Mouse (Mus musculus) CH12.LX (cell line): Measurements from ENCODE around the gene Zeb2. TPM values are rescaled to one million over a fixed set of nuclear protein-coding genes. Genes with fewer than 3 reads are reported as not detected.

Source experiments
- DNase-seq: peaks from one replicate; pipeline ENCODE4 v3.0.0-alpha.2; 2013; ENCODE audit errors: extremely low read depth
- H3K27ac ChIP-seq: 2 replicates; pipeline ENCODE4 v1.5.1; 2012; ENCODE audit warnings: low read depth, mild to moderate bottlenecking, control low read depth, moderate library complexity; ENCODE audit not compliant: insufficient read depth
- H3K27me3 ChIP-seq: replicated peaks from 2 replicates; pipeline ENCODE3; 2012; ENCODE audit warnings: inconsistent platforms
- H3K36me3 ChIP-seq, 2 experiments: replicated peaks in 1 of 2; 2 replicates each; pipeline versions ENCODE3 to v1.6.1; 2012; ENCODE audit warnings: inconsistent platforms in 1 of 2, low read length in 1 of 2, mild to moderate bottlenecking in 1 of 2, mixed read lengths in 1 of 2, moderate library complexity in 1 of 2; ENCODE audit not compliant: control insufficient read depth in 1 of 2, insufficient read depth in 1 of 2
- H3K4me1 ChIP-seq, 2 experiments: 2 replicates each; pipeline ENCODE4 v1.6.1; 2012; ENCODE audit warnings: inconsistent platforms in 1 of 2, moderate library complexity in 1 of 2; ENCODE audit not compliant: insufficient read depth in 2 of 2, control insufficient read depth in 1 of 2
- H3K4me2 ChIP-seq: 2 replicates; pipeline ENCODE4 v1.6.1; 2012; ENCODE audit warnings: low read depth, mild to moderate bottlenecking, control low read depth; ENCODE audit not compliant: poor library complexity, insufficient read depth, severe bottlenecking
- H3K4me3 ChIP-seq, 3 experiments: fragments of 150-350 bp in 1 of 3; sonication (generic) in 1 of 3; replicated peaks in 1 of 3; 2 replicates each; pipeline versions ENCODE3 to v1.5.1; 2011 to 2012; ENCODE audit warnings: low read depth in 2 of 3, low read length in 2 of 3, mild to moderate bottlenecking in 2 of 3, moderate library complexity in 2 of 3, control low read depth in 1 of 3, improper control_type of control experiment in 1 of 3, inconsistent platforms in 1 of 3, mixed read lengths in 1 of 3; ENCODE audit not compliant: poor library complexity in 1 of 3
- H3K79me2 ChIP-seq: replicated peaks from 2 replicates; pipeline ENCODE4 v1.6.1; 2012; ENCODE audit warnings: mild to moderate bottlenecking, moderate library complexity; ENCODE audit not compliant: control insufficient read depth, poor library complexity, insufficient read depth, severe bottlenecking; ENCODE audit errors: extremely low read depth
- H3K9ac ChIP-seq: 2 replicates; pipeline ENCODE4 v1.6.1; 2012; ENCODE audit warnings: low read depth, mild to moderate bottlenecking, control low read depth, moderate library complexity; ENCODE audit not compliant: insufficient read depth
- H3K9me3 ChIP-seq: replicated peaks from 2 replicates; pipeline ENCODE3; 2012; ENCODE audit warnings: low read length, inconsistent platforms, mixed read lengths
- BHLHE40 ChIP-seq: IDR thresholded peaks from 2 replicates; pipeline ENCODE4 v1.6.1; 2011; ENCODE audit warnings: mild to moderate bottlenecking, low read depth, low read length, improper control_type of control experiment
- CHD2 ChIP-seq: IDR thresholded peaks from 2 replicates; pipeline ENCODE4 v1.6.1; 2011; ENCODE audit warnings: low read length, improper control_type of control experiment
- ELF1 ChIP-seq: IDR thresholded peaks from 2 replicates; pipeline ENCODE4 v1.6.1; 2014; ENCODE audit warnings: low read depth, mild to moderate bottlenecking, inconsistent platforms, low read length, improper control_type of control experiment
- EP300 ChIP-seq: IDR thresholded peaks from 2 replicates; pipeline ENCODE4 v1.6.1; 2011; ENCODE audit warnings: low read length, improper control_type of control experiment
- ETS1 ChIP-seq: conservative IDR thresholded peaks from 2 replicates; pipeline ENCODE4 v1.6.1; 2012; ENCODE audit warnings: low read depth, mild to moderate bottlenecking, inconsistent platforms, low read length, improper control_type of control experiment, moderate library complexity
- GABPA ChIP-seq: IDR thresholded peaks from 2 replicates; pipeline ENCODE4 v1.6.1; 2012; ENCODE audit warnings: low read depth, low read length, improper control_type of control experiment, inconsistent platforms; ENCODE audit not compliant: insufficient replicate concordance
- HCFC1 ChIP-seq: IDR thresholded peaks from 2 replicates; pipeline ENCODE4 v1.6.1; 2012; ENCODE audit warnings: low read depth, mild to moderate bottlenecking, inconsistent platforms, low read length, improper control_type of control experiment
- IRF4 ChIP-seq: IDR thresholded peaks from 2 replicates; pipeline ENCODE4 v1.6.1; 2014; ENCODE audit warnings: low read depth, mild to moderate bottlenecking, inconsistent platforms, low read length, improper control_type of control experiment
- JUND ChIP-seq: conservative IDR thresholded peaks from 2 replicates; pipeline ENCODE4 v1.6.1; 2011; ENCODE audit warnings: low read depth, low read length, improper control_type of control experiment
- KAT2A ChIP-seq: IDR thresholded peaks from 2 replicates; pipeline ENCODE4 v1.6.1; 2012; ENCODE audit warnings: low read length, improper control_type of control experiment, inconsistent platforms; ENCODE audit not compliant: insufficient replicate concordance
- MAX ChIP-seq: IDR thresholded peaks from 2 replicates; pipeline ENCODE4 v1.6.1; 2011; ENCODE audit warnings: low read length, improper control_type of control experiment
- MEF2A ChIP-seq: IDR thresholded peaks from 2 replicates; pipeline ENCODE4 v1.6.1; 2014; ENCODE audit warnings: low read depth, mild to moderate bottlenecking, inconsistent platforms, low read length, improper control_type of control experiment, borderline replicate concordance
- MXI1 ChIP-seq: IDR thresholded peaks from 2 replicates; pipeline ENCODE4 v1.6.1; 2011; ENCODE audit warnings: mild to moderate bottlenecking, low read depth, low read length, improper control_type of control experiment
- PAX5 ChIP-seq: IDR thresholded peaks from 2 replicates; pipeline ENCODE4 v1.6.1; 2012; ENCODE audit warnings: low read length, inconsistent platforms, mixed read lengths
- POLR2AphosphoS2 ChIP-seq: IDR thresholded peaks from 2 replicates; pipeline ENCODE4 v1.6.1; 2011; ENCODE audit warnings: low read depth, low read length, improper control_type of control experiment
- RAD21 ChIP-seq: IDR thresholded peaks from 2 replicates; pipeline ENCODE4 v1.6.1; 2011; ENCODE audit warnings: low read depth, mild to moderate bottlenecking, low read length, improper control_type of control experiment, moderate library complexity
- SIN3A ChIP-seq: IDR thresholded peaks from 2 replicates; pipeline ENCODE4 v1.6.1; 2012; ENCODE audit warnings: low read length, improper control_type of control experiment, inconsistent platforms
- TBP ChIP-seq: conservative IDR thresholded peaks from 2 replicates; pipeline ENCODE4 v1.6.1; 2011; ENCODE audit warnings: low read depth, low read length, improper control_type of control experiment
- TCF12 ChIP-seq: IDR thresholded peaks from 2 replicates; pipeline ENCODE4 v1.6.1; 2014; ENCODE audit warnings: low read depth, mild to moderate bottlenecking, inconsistent platforms, low read length, improper control_type of control experiment
- UBTF ChIP-seq: IDR thresholded peaks from 2 replicates; pipeline ENCODE4 v1.6.1; 2012; ENCODE audit warnings: low read depth, mild to moderate bottlenecking, inconsistent platforms, low read length, improper control_type of control experiment, moderate library complexity
- USF1 ChIP-seq: IDR thresholded peaks from 2 replicates; pipeline ENCODE4 v1.6.1; 2014; ENCODE audit warnings: low read depth, mild to moderate bottlenecking, inconsistent platforms, low read length, improper control_type of control experiment
- USF2 ChIP-seq: conservative IDR thresholded peaks from 2 replicates; pipeline ENCODE4 v1.6.1; 2011; ENCODE audit warnings: low read depth, low read length, improper control_type of control experiment
- ZMIZ1 ChIP-seq: IDR thresholded peaks from 2 replicates; pipeline ENCODE4 v1.6.1; 2012; ENCODE audit warnings: low read depth, mild to moderate bottlenecking, inconsistent platforms, low read length, improper control_type of control experiment
- dilution Hi-C: fragments of 300-500 bp; cut with MboI; formaldehyde crosslinking; loops from 2 replicates; pipeline ENCODE4 v1.14.3; 2020; ENCODE audit warnings: low sequenced_read_pairs; ENCODE audit not compliant: extremely low pct_unique_long_range_greater_than_20kb, extremely low pct_ligation_motif_present
- in situ Hi-C: fragments of 300-500 bp; cut with MboI; formaldehyde crosslinking; loops from 3 replicates; pipeline ENCODE4 v1.14.3; 2019; ENCODE audit warnings: low sequenced_read_pairs, low pct_ligation_motif_present, low pct_unique_long_range_greater_than_20kb, mixed read lengths
- polyA plus RNA-seq: library from polyadenylated mRNA; unstranded; fragments of >175 nt; gene quantifications from 2 replicates; pipeline ENCODE4 v1.2.1, GENCODE M21; 2012; ENCODE audit warnings: low read depth; ENCODE audit not compliant: insufficient read length
- total RNA-seq, 2 experiments: library from RNA; depleted of rRNA; stranded (reverse); fragments of 300-350 nt in 1 of 2; fragments of >200 nt in 1 of 2; gene quantifications; 2 replicates each; pipeline ENCODE4 v1.2.3; 2012 to 2014

Gene Zeb2
- total and polyA plus RNA-seq, 3 experiments = 12.9 to 25.8 (median 20.8) TPM

GRCm38 (mm10) chr2:45095825-45096224 lies 21.4 kb downstream of the Zeb2 start:
- H3K4me3 ChIP-seq = no peak overlapping the region
- H3K27ac ChIP-seq = no peak overlapping the region
- in situ Hi-C loops (no loop called here), dilution Hi-C loops (no loop called here)
- H3K9me3 ChIP-seq = no peaks in the 10 kb centered on the region
- no peaks in the 10 kb centered on the region for H3K27me3 ChIP-seq
- no peak overlapping the region for H3K4me2 ChIP-seq
- peaks cover 83% of the 10 kb centered on the region for H3K79me2 ChIP-seq
- no peak for TF ChIP-seq JUND
- TF ChIP-seq CHD2 = no peak
- no peak for TF ChIP-seq MAX
- TF ChIP-seq USF1 = no peak
- TF ChIP-seq MEF2A = no peak
- no peak for TF ChIP-seq UBTF
- no peak for TF ChIP-seq GABPA
- TF ChIP-seq SIN3A = no peak
- no peak for TF ChIP-seq USF2
- no peak for TF ChIP-seq BHLHE40
- no peak for TF ChIP-seq ELF1
- H3K9ac ChIP-seq = no peak overlapping the region
- no peak for DNase-seq
- H3K4me1 ChIP-seq = peaks cover 13 to 79% of the 10 kb centered on the region in 2 experiments
- peaks cover 24 to 46% of the 10 kb centered on the region in 2 experiments for H3K36me3 ChIP-seq

DNA sequence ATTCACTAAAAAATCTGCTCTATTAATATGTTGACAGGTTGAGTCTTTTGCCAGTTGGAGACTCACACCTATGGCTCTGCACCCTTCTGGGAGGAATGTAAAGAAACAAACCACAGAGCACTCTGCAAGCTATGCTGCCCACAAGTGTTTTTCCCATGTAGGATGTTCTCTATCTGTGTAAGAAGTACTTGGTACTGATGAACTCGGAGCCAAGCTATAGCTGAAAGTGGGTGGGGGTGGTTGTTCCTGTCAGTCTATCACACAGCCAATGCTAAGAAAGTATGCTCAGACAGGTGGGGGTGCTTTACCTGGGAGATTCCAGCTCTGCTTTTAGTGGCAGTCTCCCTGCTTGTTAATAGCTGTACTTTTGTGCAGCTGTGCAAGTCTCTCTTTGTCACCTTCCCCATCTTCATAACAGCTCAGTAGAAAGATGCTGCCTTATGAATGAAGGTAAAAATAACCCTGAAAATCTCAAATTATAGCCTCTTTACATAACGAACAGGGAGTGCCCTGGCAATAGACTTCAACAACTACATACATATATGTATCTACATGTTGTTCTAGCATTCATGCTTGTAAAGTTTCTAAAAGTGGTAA lies 22.7 kb downstream of the Zeb2 start:
- Histone ChIP-seq H3K9me3 (no peaks in the 10 kb centered on the region), H3K27me3 (no peaks in the 10 kb centered on the region), H3K4me1 (peaks cover 19 to 86% of the 10 kb centered on the region in 2 experiments)
- TF ChIP-seq PAX5 (no peak), EP300 (0 out of 2 replicates have a peak, but pooled peaks have one; percentile 17), TCF12 (peak; percentile 36; the same call in 1 of the 2 replicates), ETS1 (peak; percentile 44), BHLHE40 (no peak), HCFC1 (no peak), MXI1 (no peak), MEF2A (peak; percentile 69; the same call in 1 of the 2 replicates), KAT2A (no peak), JUND (no peak), RAD21 (no peak), IRF4 (peak; percentile 62; the same call in 1 of the 2 replicates), UBTF (no peak), ZMIZ1 (no peak), MAX (no peak), USF2 (no peak), POLR2AphosphoS2 (0 out of 2 replicates have a peak, but pooled peaks have one; percentile 25), ELF1 (no peak), TBP (no peak), USF1 (no peak)
- TF ChIP-seq, all 38 proteins: peak for 6
- H3K36me3 ChIP-seq = peaks cover 24 to 55% of the 10 kb centered on the region in 2 experiments
- H3K27ac ChIP-seq = peak overlapping the region; percentile 32; the same call in 1 of the 2 replicates
- no peak for DNase-seq
- H3K4me3 ChIP-seq = no peak overlapping the region
- H3K79me2 ChIP-seq = peaks cover 85% of the 10 kb centered on the region
- dilution Hi-C loops = no loop called here
- H3K9ac ChIP-seq = no peak overlapping the region
- H3K4me2 ChIP-seq = 0 out of 2 replicates have a peak overlapping the region, but pooled peaks have one; percentile 10
- in situ Hi-C loops = no loop called here
